Mouse (Mus musculus): ENCODE measurements around the gene Ubtd2.

DNA sequence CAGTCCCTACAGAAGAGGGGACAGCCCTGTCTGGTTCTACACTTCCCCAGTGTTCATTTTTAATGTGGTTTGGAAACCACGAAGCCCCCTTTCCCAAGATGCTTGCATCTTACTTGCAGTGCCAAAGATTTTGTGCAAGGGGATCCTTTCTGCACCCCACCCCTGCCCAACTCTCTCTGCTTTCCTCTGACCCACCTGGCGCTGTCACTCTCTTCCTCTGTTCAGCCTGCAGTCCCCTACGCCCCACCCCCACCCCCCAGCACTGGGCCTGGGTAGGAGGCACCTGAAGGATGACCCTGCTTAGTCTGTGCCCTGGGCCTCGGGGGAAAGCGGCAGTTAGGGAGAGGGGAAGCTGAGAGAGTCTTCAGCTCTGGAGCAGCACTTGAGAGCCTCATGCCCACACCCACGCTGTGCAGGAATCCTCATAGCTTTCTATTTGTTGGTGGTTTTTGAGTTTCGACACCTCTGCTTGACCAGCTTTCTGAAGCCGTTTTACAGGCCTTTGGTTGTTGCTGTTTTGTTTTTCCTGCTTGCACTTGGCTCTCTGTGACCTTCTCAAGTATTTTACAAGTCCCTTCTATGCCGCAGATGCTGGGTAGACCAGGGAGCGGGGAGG is 30.0 kb upstream of the Ubtd2 start:
- TF ChIP-seq POLR2A (IDR thresholded peaks at IDR 0.05; ENCODE audit: low read depth, low read length) (no peak), CTCF (IDR thresholded peaks at IDR 0.05; ENCODE audit: extremely low read depth, insufficient read length, insufficient replicate concordance, low read depth, low read length) (no peak)

All from small intestine, adult 2 months (tissue).